Mouse (Mus musculus) kidney, embryonic 14.5 days (tissue): ENCODE results near the gene Epyc. TPM values are rescaled to one million over a fixed set of nuclear protein-coding genes. Genes with fewer than 3 reads are reported as not detected.
"Not testable (repeated sequence)": the region's sequence is repeated elsewhere in the genome, so short reads cannot be mapped to it uniquely, and the experiment has no call there.

Experiments used
- ATAC-seq: fragments of 200-750 bp; cut with Nextera tagmentation; 2 replicates; pipeline ENCODE4 v1.8.0; 2017; ENCODE audit warnings: moderate number of reproducible peaks, mild to moderate bottlenecking, moderate TSS enrichment, moderate library complexity; ENCODE audit not compliant: low FRiP score, low TSS enrichment
- H3K27ac ChIP-seq: fragments of 300-500 bp; sonication (generic); 2 replicates; pipeline ENCODE4 v1.5.1; 2014; ENCODE audit warnings: low read depth, mild to moderate bottlenecking, low read length, moderate library complexity, mixed read lengths
- H3K27me3 ChIP-seq: fragments of 300-500 bp; sonication (generic); 2 replicates; pipeline ENCODE4 v1.6.1; 2014; ENCODE audit warnings: mild to moderate bottlenecking, low read length; ENCODE audit not compliant: control insufficient read depth, insufficient read depth
- H3K36me3 ChIP-seq: fragments of 300-500 bp; sonication (generic); 2 replicates; pipeline ENCODE4 v1.6.1; 2014; ENCODE audit warnings: low read length, mixed read lengths; ENCODE audit not compliant: control insufficient read depth, insufficient read depth
- H3K4me1 ChIP-seq: fragments of 300-500 bp; sonication (generic); 2 replicates; pipeline ENCODE4 v1.6.1; 2014; ENCODE audit warnings: low read length, mixed read lengths; ENCODE audit not compliant: control insufficient read depth, insufficient read depth
- H3K4me2 ChIP-seq: fragments of 300-500 bp; sonication (generic); replicated peaks from 2 replicates; pipeline ENCODE4 v1.6.1; 2014; ENCODE audit warnings: low read depth, mild to moderate bottlenecking, low read length
- H3K4me3 ChIP-seq: fragments of 300-500 bp; sonication (generic); 2 replicates; pipeline ENCODE4 v1.5.1; 2014; ENCODE audit warnings: mild to moderate bottlenecking, low read length
- H3K9ac ChIP-seq: fragments of 300-500 bp; sonication (generic); 2 replicates; pipeline ENCODE4 v1.6.1; 2014; ENCODE audit warnings: low read depth, mild to moderate bottlenecking, low read length, moderate library complexity
- H3K9me3 ChIP-seq: fragments of 300-500 bp; sonication (generic); 2 replicates; pipeline ENCODE4 v1.6.1; 2016; ENCODE audit warnings: low read length; ENCODE audit not compliant: control insufficient read depth
- WGBS: fragments of 180-500 bp; shearing (Covaris S2); extraction: QIAGEN DNeasy Blood & Tissue Kit; methylation state at CpG from one replicate; pipeline ENCODE4 v1.1.7; 2014; 5-methylcytosine and 5-hydroxymethylcytosine counted together
- polyA plus RNA-seq: library from polyadenylated mRNA; unstranded; fragments of >200 nt; fragmentation: Nextera tagmentation; extraction: Ambion mirVana; gene quantifications from 2 replicates; pipeline ENCODE4 v1.2.1, GENCODE M21; 2014

Epyc gene
- polyA plus RNA-seq, 1 experiment from 2014 or later: not detected

GRCm38 (mm10) chr10:97722709-97723108 is 78.8 kb downstream of the Epyc start:
- no peak overlapping the region for H3K4me3 ChIP-seq
- no peak overlapping the region for H3K9ac ChIP-seq
- H3K27ac ChIP-seq: no peak overlapping the region
- no peaks in the 10 kb centered on the region for H3K9me3 ChIP-seq
- no peaks in the 10 kb centered on the region for H3K27me3 ChIP-seq
- no peak overlapping the region for H3K4me2 ChIP-seq
- 90% methylated on average over 9 of the region's 9 CpGs for WGBS
- no peaks in the 10 kb centered on the region for H3K36me3 ChIP-seq
- no peak for ATAC-seq
- H3K4me1 ChIP-seq: no peaks in the 10 kb centered on the region

GRCm38 (mm10) chr10:97725929-97726328 is 82.1 kb downstream of the Epyc start:
- WGBS: 44% methylated on average over 1 of the region's 1 CpGs
- Histone ChIP-seq H3K27ac (no peak overlapping the region), H3K27me3 (no peaks in the 10 kb centered on the region), H3K4me2 (no peak overlapping the region), H3K4me3 (no peak overlapping the region), H3K36me3 (no peaks in the 10 kb centered on the region), H3K9ac (no peak overlapping the region), H3K4me1 (no peaks in the 10 kb centered on the region), H3K9me3 (no peaks in the 10 kb centered on the region)
- ATAC-seq: no peak

GRCm38 (mm10) chr10:97726655-97727054 is 82.8 kb downstream of the Epyc start, which contains the start of gene C030005K15Rik:
C030005K15Rik (minus strand) TSS chr10:97726755.
- not testable (repeated sequence) for H3K4me1 ChIP-seq, H3K27ac ChIP-seq, H3K9me3 ChIP-seq, H3K9ac ChIP-seq, H3K27me3 ChIP-seq, ATAC-seq, H3K36me3 ChIP-seq, H3K4me3 ChIP-seq, H3K4me2 ChIP-seq

Other genes starting within 250 kb of the Epyc start
- 113 and 120 TPM in 2 replicates for gene Dcn, start 164.5 kb upstream of the Epyc start, polyA plus RNA-seq
- 41.7 and 46.5 TPM in 2 replicates for gene Lum, start 78.9 kb upstream of the Epyc start, polyA plus RNA-seq
- gene Kera, start 37.2 kb upstream of the Epyc start, polyA plus RNA-seq: 0.09 TPM in 2 replicates
- gene Ccer1, start 49.0 kb downstream of the Epyc start, polyA plus RNA-seq: not detected in 2 replicates
- not detected in 2 replicates for gene C030005K15Rik, start 82.7 kb downstream of the Epyc start, polyA plus RNA-seq